Mouse (Mus musculus): Measurements from ENCODE around the gene Tdpoz3. TPM values are rescaled to one million over a fixed set of nuclear protein-coding genes. Genes with fewer than 3 reads are reported as not detected.
"Not testable (repeated sequence)": the region's sequence is repeated elsewhere in the genome, so short reads cannot be mapped to it uniquely, and the experiment has no call there.

The Tdpoz3 gene
- not detected for total RNA-seq (2021)
- long read RNA-seq, experiment 1, result 0 reads
- long read RNA-seq, experiment 2, result 0 reads

GRCm38 (mm10) chr3:93825720-93826119, at the start of gene Tdpoz3:
Gene Tdpoz3 (plus strand): TSS chr3:93826020.
- not testable (repeated sequence) for DNase-seq

GRCm38 (mm10) chr3:93796098-93796497, 29.7 kb upstream of the Tdpoz3 start, which contains the start of gene Tdpoz4:
Gene Tdpoz4 (plus strand): TSS chr3:93796398.
- DNase-seq, result not testable (repeated sequence)

DNA sequence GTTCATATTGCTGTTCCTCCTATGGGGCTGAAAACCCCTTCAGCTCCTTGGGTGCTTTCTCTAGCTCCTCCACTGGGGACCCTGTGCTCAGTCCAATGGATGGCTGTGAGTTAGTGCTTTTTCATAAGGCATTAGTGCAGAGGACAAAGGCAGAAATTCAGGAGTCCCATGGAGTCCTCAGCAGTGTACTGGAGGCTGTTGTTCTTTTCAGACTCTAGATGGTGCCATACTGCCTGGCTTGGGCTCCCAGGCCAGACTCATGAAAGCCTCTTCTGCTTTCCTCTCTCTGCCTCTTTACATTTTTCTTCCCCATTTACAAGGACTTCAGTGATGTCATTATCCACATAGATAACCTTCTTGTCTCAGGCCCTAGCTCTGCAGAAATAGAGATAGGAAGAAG, 12.5 kb upstream of the Tdpoz3 start:
- DNase-seq, result not testable (repeated sequence)

GRCm38 (mm10) chr3:93858957-93859356, 33.1 kb downstream of the Tdpoz3 start:
- not testable (repeated sequence) for DNase-seq

DNA sequence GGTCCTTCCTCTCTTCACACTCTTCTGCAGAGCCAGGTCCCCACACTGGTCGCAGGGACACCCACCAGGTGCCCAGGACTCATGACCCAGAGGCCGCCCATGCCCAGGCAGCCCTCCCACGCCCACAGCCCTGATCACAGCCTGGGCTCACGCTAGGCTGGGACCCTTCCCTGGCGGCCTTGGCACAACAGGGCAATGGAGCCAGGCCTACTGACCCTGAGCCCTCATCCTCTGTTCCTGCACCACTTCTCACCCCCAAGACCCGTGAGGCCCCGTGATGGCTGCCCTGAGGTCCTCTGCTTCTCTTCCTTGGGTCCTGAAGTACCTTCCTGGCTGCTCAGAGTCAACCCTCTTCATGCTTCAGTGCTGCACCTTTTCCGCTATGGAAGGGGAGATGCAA, 44.8 kb downstream of the Tdpoz3 start:
- DNase-seq, result not testable (repeated sequence)

Other genes with a start within 250 kb of the Tdpoz3 start
- not detected for gene Tdpoz2, start 173.3 kb upstream of the Tdpoz3 start, total RNA-seq (2021)
- gene Tdpoz1, start 149.7 kb upstream of the Tdpoz3 start, total RNA-seq (2021), result not detected
- gene Gm37596, start 132.9 kb upstream of the Tdpoz3 start, total RNA-seq (2021), result not detected
- gene Gm5773, start 53.0 kb upstream of the Tdpoz3 start, total RNA-seq (2021), result not detected
- not detected for gene Tdpoz4, start 29.6 kb upstream of the Tdpoz3 start, total RNA-seq (2021)
- gene Gm9117, start 117.5 kb downstream of the Tdpoz3 start, total RNA-seq (2021), result not detected
- not detected for gene Tdpoz5, start 135.3 kb downstream of the Tdpoz3 start, total RNA-seq (2021)
- gene Gm9125, start 228.9 kb downstream of the Tdpoz3 start, total RNA-seq (2021), result not detected
- gene Gm10697, start 246.6 kb downstream of the Tdpoz3 start, total RNA-seq (2021), result not detected